Mouse (Mus musculus) ES-E14 (cell line): ENCODE measurements around the gene Tle2.

Experiments
- CHD2 ChIP-seq: IDR thresholded peaks from 2 replicates; pipeline ENCODE4 v1.6.1; 2014; ENCODE audit warnings: mild to moderate bottlenecking, low read depth, low read length, inconsistent platforms
- HCFC1 ChIP-seq: IDR thresholded peaks from 2 replicates; pipeline ENCODE4 v1.6.1; 2012; ENCODE audit warnings: low read length, inconsistent platforms, borderline replicate concordance; ENCODE audit not compliant: insufficient read depth
- ZNF384 ChIP-seq: IDR thresholded peaks from 2 replicates; pipeline ENCODE4 v1.6.1; 2012; ENCODE audit warnings: low read depth, low read length, inconsistent platforms

- TF ChIP-seq ZNF384 (no peak), HCFC1 (no peak), CHD2 (no peak)
Observed at GRCm38 (mm10) chr10:81623441-81623840, 49.1 kb downstream of the Tle2 start.
